Mouse (Mus musculus): ENCODE results near the gene 1700001O22Rik.
A peak's percentile ranks its signal among the peaks of the same experiment; 100 is the strongest.

Gene 1700001O22Rik

GRCm38 (mm10) chr2:30816383-30816782 is 12.9 kb upstream of the 1700001O22Rik start:
- no peak for DNase-seq (ENCODE audit: low spot score)

- DNase-seq (ENCODE audit: low spot score): no peak
Observed at GRCm38 (mm10) chr2:30810573-30810972, 7.1 kb upstream of the 1700001O22Rik start.

GRCm38 (mm10) chr2:30809503-30809902 is 6.0 kb upstream of the 1700001O22Rik start:
- DNase-seq (ENCODE audit: low spot score): no peak

GRCm38 (mm10) chr2:30808296-30808655 is 4.8 kb upstream of the 1700001O22Rik start:
- DNase-seq (ENCODE audit: low spot score): no peak

- DNase-seq (ENCODE audit: low spot score): peak; percentile 99
Observed at GRCm38 (mm10) chr2:30807648-30808295, 4.3 kb upstream of the 1700001O22Rik start, which contains the start of gene Ntmt1. Gene Ntmt1 (plus strand): TSS chr2:30807826.

GRCm38 (mm10) chr2:30807147-30807647 is 3.7 kb upstream of the 1700001O22Rik start:
- DNase-seq (ENCODE audit: low spot score): no peak

- DNase-seq (ENCODE audit: low spot score): no peak
Observed at GRCm38 (mm10) chr2:30805983-30806382, 2.5 kb upstream of the 1700001O22Rik start.

- DNase-seq (ENCODE audit: low spot score): peak; percentile 42
Observed at GRCm38 (mm10) chr2:30801067-30801852, 2.2 kb downstream of the 1700001O22Rik start.

GRCm38 (mm10) chr2:30800671-30801066 is 2.8 kb downstream of the 1700001O22Rik start:
- DNase-seq (ENCODE audit: low spot score): no peak

GRCm38 (mm10) chr2:30799456-30799855 is 4.0 kb downstream of the 1700001O22Rik start:
- DNase-seq (ENCODE audit: low spot score): no peak

- peak; percentile 80 for DNase-seq (ENCODE audit: low spot score)
Observed at GRCm38 (mm10) chr2:30796382-30796781, 7.1 kb downstream of the 1700001O22Rik start.

GRCm38 (mm10) chr2:30795889-30796275 is 7.6 kb downstream of the 1700001O22Rik start:
- DNase-seq (ENCODE audit: low spot score): no peak

- no peak for DNase-seq (ENCODE audit: low spot score)
Observed at GRCm38 (mm10) chr2:30795271-30795888, 8.1 kb downstream of the 1700001O22Rik start.

GRCm38 (mm10) chr2:30794179-30795108 is 9.0 kb downstream of the 1700001O22Rik start:
- DNase-seq (ENCODE audit: low spot score): peak; percentile 86

GRCm38 (mm10) chr2:30792061-30792460 is 11.4 kb downstream of the 1700001O22Rik start:
- DNase-seq (ENCODE audit: low spot score): no peak

GRCm38 (mm10) chr2:30787466-30787865 is 16.0 kb downstream of the 1700001O22Rik start:
- DNase-seq (ENCODE audit: low spot score): no peak

GRCm38 (mm10) chr2:30784078-30784994 is 19.1 kb downstream of the 1700001O22Rik start:
- peak; percentile 38 for DNase-seq (ENCODE audit: low spot score)

- no peak for DNase-seq (ENCODE audit: low spot score)
Observed at GRCm38 (mm10) chr2:30783346-30783745, 20.1 kb downstream of the 1700001O22Rik start.

GRCm38 (mm10) chr2:30782312-30783290 is 20.9 kb downstream of the 1700001O22Rik start:
- no peak for DNase-seq (ENCODE audit: low spot score)
